Comparison of ENCODE assay signal across 8 mouse cellular contexts in the genomic region with DNA sequence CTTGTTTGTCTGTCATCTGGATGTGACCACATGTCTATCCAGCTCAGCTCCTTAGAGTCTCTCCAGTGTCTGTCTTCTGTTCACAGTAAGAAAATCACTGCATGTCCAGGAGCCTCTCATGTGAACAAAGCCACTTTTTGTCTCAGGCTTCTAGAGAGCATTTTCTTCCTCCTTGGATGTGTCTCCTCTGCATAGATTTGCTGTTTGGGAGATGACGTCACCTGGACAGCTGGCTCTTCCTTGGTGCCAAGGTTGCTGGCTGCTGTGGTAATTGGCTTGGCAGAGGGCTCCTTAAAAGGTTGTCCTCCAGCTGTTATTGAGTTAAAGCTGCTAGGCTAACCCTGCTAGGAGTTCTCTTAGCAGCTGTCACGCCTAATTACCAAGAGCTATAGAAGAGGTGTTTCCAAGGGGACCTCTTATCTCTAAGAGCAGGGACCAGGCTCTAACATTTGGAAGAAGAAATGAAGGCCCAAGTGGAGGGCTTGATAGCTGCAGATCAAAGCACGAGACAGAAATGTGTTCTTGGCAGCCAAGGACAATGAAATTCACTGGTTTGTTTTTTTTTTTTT. TPM values are rescaled to one million over a fixed set of nuclear protein-coding genes. Genes with fewer than 3 reads are reported as not detected.
DNase-seq lines count a peak whose midpoint lies in the region; ATAC-seq lines count a peak whose summit lies in the region.

No protein-coding gene starts in this region.

- WGBS in heart, embryonic 14.5 days, result 11% methylated on average over 3 of the region's 3 CpGs

- H3K4me3 ChIP-seq in heart, embryonic 14.5 days (ENCODE audit: control insufficient read depth in 1 of 2, insufficient read depth in 1 of 2, low read depth in 1 of 2, low read length in 2 of 2), result no peak overlapping the region

- H3K9ac ChIP-seq in heart, embryonic 14.5 days (ENCODE audit: low read length), result no peak overlapping the region

- H3K4me2 ChIP-seq in heart, embryonic 14.5 days (ENCODE audit: low read length), result no peak overlapping the region

- DNase-seq in urinary bladder, postnatal 25 days (ENCODE audit: low spot score), result peak; percentile 28
- DNase-seq in urinary bladder, postnatal 10 days (ENCODE audit: low spot score), result no peak
- peak; percentile 28 to 49 for DNase-seq in layer of hippocampus, postnatal 36 days
- peak; percentile 64 for DNase-seq in lung, postnatal 36 days
- DNase-seq in right cerebral cortex, postnatal 36 days (ENCODE audit: low spot score in 2 of 2), result peak; percentile 16 to 30
- no peak for DNase-seq in spleen, adult 18-20 months

- no peaks in the 10 kb centered on the region for H3K27me3 ChIP-seq in heart, embryonic 14.5 days (ENCODE audit: control insufficient read depth, insufficient read depth, low read length)

- no peaks in the 10 kb centered on the region for H3K36me3 ChIP-seq in heart, embryonic 14.5 days (ENCODE audit: control insufficient read depth, insufficient read depth, low read length)

- no peaks in the 10 kb centered on the region for H3K9me3 ChIP-seq in heart, embryonic 14.5 days (ENCODE audit: control insufficient read depth, low read length)

- H3K4me1 ChIP-seq in heart, embryonic 14.5 days (ENCODE audit: control insufficient read depth in 2 of 2, insufficient read depth in 2 of 2, low read length in 2 of 2), result peaks cover 14 to 36% of the 10 kb centered on the region in 2 experiments

- peak overlapping the region; percentile 71 to 76 for H3K27ac ChIP-seq in heart, embryonic 14.5 days (replicated peaks in 1 of 2; ENCODE audit: control insufficient read depth in 1 of 2, insufficient read depth in 1 of 2, low read depth in 2 of 2, low read length in 2 of 2)

- ATAC-seq in erythroid progenitor cell, adult 5-6 weeks (replicated peaks; ENCODE audit: low FRiP score, poor library complexity, severe bottlenecking), result peak; percentile 92
- peak; percentile 54; the same call in 1 of the 2 replicates for ATAC-seq in heart, embryonic 14.5 days (ENCODE audit: insufficient number of reproducible peaks, insufficient read depth, low FRiP score, low read depth)

RNA-seq across cellular contexts. Expression of a gene that starts 29.7 kb away (rescaled TPM):
- total RNA-seq in erythroid progenitor cell, adult 5-6 weeks (2015; ENCODE audit: low replicate concordance), result 64.5 and 72.1 TPM in 2 replicates
- 29.3 and 63.5 TPM in 2 replicates for total RNA-seq in erythroid progenitor cell, adult 5-6 weeks (2017; ENCODE audit: low replicate concordance)
- 16.6 and 17.0 TPM in 2 replicates for polyA plus RNA-seq in heart, embryonic 14.5 days (2014; fragmentation: Nextera tagmentation; extraction: Ambion mirVana)
- total RNA-seq in layer of hippocampus, postnatal 36 days (2021), result 10 to 100 TPM; 15.0 to 18.8 TPM

RNA-seq across cellular contexts. Expression of a gene that starts 57.1 kb away (rescaled TPM):
- not detected in 2 replicates for total RNA-seq in erythroid progenitor cell, adult 5-6 weeks (2015; ENCODE audit: low replicate concordance)
- not detected in 2 replicates for total RNA-seq in erythroid progenitor cell, adult 5-6 weeks (2017; ENCODE audit: low replicate concordance)
- polyA plus RNA-seq in heart, embryonic 14.5 days (2014; fragmentation: Nextera tagmentation; extraction: Ambion mirVana), result 0.32 and 0.40 TPM in 2 replicates
- not detected for total RNA-seq in layer of hippocampus, postnatal 36 days (2021)

Comparison
In these comparisons a context has a peak if more than half of its experiments do, and no peak if none do; other contexts are left out.
1. DNase-seq: peak in urinary bladder, postnatal 25 days (single experiment), layer of hippocampus, postnatal 36 days (2 of 2), lung, postnatal 36 days (single experiment) and right cerebral cortex, postnatal 36 days (2 of 2); none in urinary bladder, postnatal 10 days (single experiment) and spleen, adult 18-20 months (0 of 2).